Mouse (Mus musculus) neural tube, embryonic 11.5 days (tissue): ENCODE results near the gene Rhof. TPM values are rescaled to one million over a fixed set of nuclear protein-coding genes. Genes with fewer than 3 reads are reported as not detected.

Experiments
- ATAC-seq: fragments of 200-750 bp; cut with Nextera tagmentation; 2 replicates; pipeline ENCODE4 v1.8.0; 2017; ENCODE audit warnings: moderate number of reproducible peaks, mild to moderate bottlenecking, moderate TSS enrichment, moderate library complexity; ENCODE audit not compliant: insufficient read depth, low FRiP score, low TSS enrichment
- DNase-seq: peaks from one replicate; pipeline ENCODE4 v3.0.0-alpha.2; 2015; ENCODE audit warnings: low spot score
- H3K27ac ChIP-seq: fragments of 300-500 bp; sonication (generic); 2 replicates; pipeline ENCODE4 v1.5.1; 2014; ENCODE audit warnings: low read depth, mild to moderate bottlenecking, low read length
- H3K27me3 ChIP-seq: fragments of 300-500 bp; sonication (generic); 2 replicates; pipeline ENCODE4 v1.6.1; 2014; ENCODE audit warnings: mild to moderate bottlenecking, low read length, mixed read lengths; ENCODE audit not compliant: control insufficient read depth, insufficient read depth
- H3K36me3 ChIP-seq: fragments of 300-500 bp; sonication (generic); 2 replicates; pipeline ENCODE4 v1.6.1; 2014; ENCODE audit warnings: mild to moderate bottlenecking, low read length, moderate library complexity, mixed read lengths; ENCODE audit not compliant: control insufficient read depth, insufficient read depth
- H3K4me1 ChIP-seq: fragments of 300-500 bp; sonication (generic); 2 replicates; pipeline ENCODE4 v1.6.1; 2014; ENCODE audit warnings: low read length, mixed read lengths; ENCODE audit not compliant: control insufficient read depth, insufficient read depth
- H3K4me2 ChIP-seq: fragments of 300-500 bp; sonication (generic); 2 replicates; pipeline ENCODE4 v1.6.1; 2014; ENCODE audit warnings: low read depth, mild to moderate bottlenecking, moderate library complexity
- H3K4me3 ChIP-seq: fragments of 300-500 bp; sonication (generic); 2 replicates; pipeline ENCODE4 v1.5.1; 2014; ENCODE audit warnings: low read depth, low read length
- H3K9ac ChIP-seq: fragments of 300-500 bp; sonication (generic); 2 replicates; pipeline ENCODE4 v1.6.1; 2014; ENCODE audit warnings: mild to moderate bottlenecking, low read length
- H3K9me3 ChIP-seq: fragments of 300-500 bp; sonication (generic); 2 replicates; pipeline ENCODE4 v1.6.1; 2016; ENCODE audit warnings: low read length; ENCODE audit not compliant: control insufficient read depth
- WGBS: fragments of 180-500 bp; shearing (Covaris S2); extraction: QIAGEN DNeasy Blood & Tissue Kit; methylation state at CpG from one replicate; pipeline ENCODE4 v1.1.7; 2014; 5-methylcytosine and 5-hydroxymethylcytosine counted together
- polyA plus RNA-seq: library from polyadenylated mRNA; unstranded; fragments of >200 nt; fragmentation: Nextera tagmentation; extraction: Ambion mirVana; gene quantifications from 2 replicates; pipeline ENCODE4 v1.2.1, GENCODE M21; 2014

The Rhof gene
- polyA plus RNA-seq, 1 experiment from 2014 or later: 1.6 TPM

GRCm38 (mm10) chr5:123138953-123139721 lies 6.6 kb upstream of the Rhof start:
- no peak for ATAC-seq
- Histone ChIP-seq H3K27ac (peak overlapping the region; percentile 100), H3K36me3 (peaks cover 4% of the 10 kb centered on the region)

GRCm38 (mm10) chr5:123138230-123138911 lies 5.9 kb upstream of the Rhof start:
- peak; percentile 58 for ATAC-seq
- 0% methylated on average over 27 of the region's 40 CpGs for WGBS
- Histone ChIP-seq H3K36me3 (peaks cover 4% of the 10 kb centered on the region), H3K27me3 (no peaks in the 10 kb centered on the region), H3K4me2 (peak overlapping the region; percentile 100), H3K4me3 (peak overlapping the region; percentile 84), H3K27ac (peak overlapping the region; percentile 100), H3K9me3 (no peaks in the 10 kb centered on the region), H3K4me1 (peaks cover 38% of the 10 kb centered on the region), H3K9ac (peak overlapping the region; percentile 100)
- peak; percentile 90 for DNase-seq

More at GRCm38 (mm10) chr5:123138953-123139721, 6.6 kb upstream of the Rhof start:
- Histone ChIP-seq H3K9me3 (no peaks in the 10 kb centered on the region), H3K4me2 (peak overlapping the region; percentile 100), H3K27me3 (no peaks in the 10 kb centered on the region), H3K4me3 (peak overlapping the region; percentile 84), H3K9ac (peak overlapping the region; percentile 100), H3K4me1 (peaks cover 36% of the 10 kb centered on the region)
- peak; percentile 82 for DNase-seq
- WGBS: under 1% methylated on average over 37 of the region's 39 CpGs

GRCm38 (mm10) chr5:123137910-123138229 lies 5.4 kb upstream of the Rhof start:
- H3K27me3 ChIP-seq: no peaks in the 10 kb centered on the region
- peaks cover 41% of the 10 kb centered on the region for H3K4me1 ChIP-seq
- no peaks in the 10 kb centered on the region for H3K9me3 ChIP-seq
- ATAC-seq (no peak), DNase-seq (no peak)
- H3K27ac ChIP-seq: peak overlapping the region; percentile 100
- H3K4me3 ChIP-seq: peak overlapping the region; percentile 84
- H3K36me3 ChIP-seq: peaks cover 4% of the 10 kb centered on the region
- peak overlapping the region; percentile 100 for H3K4me2 ChIP-seq
- peak overlapping the region; percentile 100 for H3K9ac ChIP-seq
- under 1% methylated on average over 6 of the region's 6 CpGs for WGBS

- Histone ChIP-seq H3K27ac (peak overlapping the region; percentile 100), H3K4me3 (peak overlapping the region; percentile 84), H3K4me2 (peak overlapping the region; percentile 100), H3K36me3 (peaks cover 4% of the 10 kb centered on the region), H3K27me3 (no peaks in the 10 kb centered on the region), H3K4me1 (peaks cover 45% of the 10 kb centered on the region), H3K9ac (peak overlapping the region; percentile 100), H3K9me3 (no peaks in the 10 kb centered on the region)
- ATAC-seq (no peak), DNase-seq (peak; percentile 81)
- WGBS: 1% methylated on average over 20 of the region's 20 CpGs
Observed at GRCm38 (mm10) chr5:123137044-123137909, 4.8 kb upstream of the Rhof start.

- Histone ChIP-seq H3K27ac (peak overlapping the region; percentile 100), H3K9me3 (no peaks in the 10 kb centered on the region), H3K27me3 (no peaks in the 10 kb centered on the region), H3K4me1 (peaks cover 50% of the 10 kb centered on the region), H3K9ac (peak overlapping the region; percentile 100), H3K4me2 (peak overlapping the region; percentile 100), H3K4me3 (peak overlapping the region; percentile 84), H3K36me3 (peaks cover 4% of the 10 kb centered on the region)
- ATAC-seq (no peak), DNase-seq (peak; percentile 79)
- WGBS: under 1% methylated on average over 13 of the region's 13 CpGs
Observed at GRCm38 (mm10) chr5:123136361-123137043, 4.0 kb upstream of the Rhof start.

GRCm38 (mm10) chr5:123135471-123136360 lies 3.2 kb upstream of the Rhof start:
- no peak for ATAC-seq
- H3K36me3 ChIP-seq: peaks cover 4% of the 10 kb centered on the region
- WGBS: 2% methylated on average over 30 of the region's 30 CpGs

GRCm38 (mm10) chr5:123134875-123135382 lies 2.4 kb upstream of the Rhof start:
- DNase-seq: no peak
- peaks cover 4% of the 10 kb centered on the region for H3K36me3 ChIP-seq
- 19% methylated on average over 8 of the region's 8 CpGs for WGBS
- no peaks in the 10 kb centered on the region for H3K9me3 ChIP-seq
- H3K4me3 ChIP-seq: peak overlapping the region; percentile 84
- H3K4me1 ChIP-seq: peaks cover 50% of the 10 kb centered on the region
- H3K27ac ChIP-seq: peak overlapping the region; percentile 100
- no peak for ATAC-seq
- no peaks in the 10 kb centered on the region for H3K27me3 ChIP-seq
- peak overlapping the region; percentile 100 for H3K4me2 ChIP-seq
- H3K9ac ChIP-seq: peak overlapping the region; percentile 100

More at GRCm38 (mm10) chr5:123135471-123136360, 3.2 kb upstream of the Rhof start:
- Histone ChIP-seq H3K9me3 (no peaks in the 10 kb centered on the region), H3K4me2 (peak overlapping the region; percentile 100), H3K9ac (peak overlapping the region; percentile 100), H3K27ac (peak overlapping the region; percentile 100), H3K4me1 (peaks cover 50% of the 10 kb centered on the region), H3K27me3 (no peaks in the 10 kb centered on the region), H3K4me3 (peak overlapping the region; percentile 84)
- peak; percentile 63 for DNase-seq
